Mouse (Mus musculus) urinary bladder, postnatal 25 days (tissue): ENCODE measurements around the gene Ube2c.

ENCODE experiments used
- DNase-seq: peaks from one replicate; pipeline ENCODE4 v3.0.0; 2022; ENCODE audit warnings: low spot score

Ube2c gene

GRCm38 (mm10) chr2:164769258-164770037 is at the start of gene Ube2c:
Gene Ube2c (plus strand): TSS chr2:164769898.
- peak; percentile 92 for DNase-seq

- no peak for DNase-seq
Observed at GRCm38 (mm10) chr2:164723276-164723675, 46.4 kb upstream of the Ube2c start.

- DNase-seq = peak; percentile 67
Observed at GRCm38 (mm10) chr2:164725895-164726619, 43.6 kb upstream of the Ube2c start.

- DNase-seq = no peak
Observed at GRCm38 (mm10) chr2:164731719-164732118, 38.0 kb upstream of the Ube2c start.

- DNase-seq = no peak
Observed at GRCm38 (mm10) chr2:164733259-164733658, 36.4 kb upstream of the Ube2c start.

GRCm38 (mm10) chr2:164734839-164735238 is 34.9 kb upstream of the Ube2c start:
- DNase-seq = no peak

- no peak for DNase-seq
Observed at GRCm38 (mm10) chr2:164735446-164735845, 34.3 kb upstream of the Ube2c start.

GRCm38 (mm10) chr2:164737377-164738090 is 32.2 kb upstream of the Ube2c start:
- DNase-seq = no peak

GRCm38 (mm10) chr2:164739876-164740275 is 29.8 kb upstream of the Ube2c start:
- no peak for DNase-seq

GRCm38 (mm10) chr2:164744987-164745386 is 24.7 kb upstream of the Ube2c start:
- no peak for DNase-seq

GRCm38 (mm10) chr2:164745843-164746479 is 23.7 kb upstream of the Ube2c start, which contains the start of the genes Wfdc3 and Dnttip1:
Gene Wfdc3 (minus strand): TSS chr2:164745931.
Gene Dnttip1 (plus strand): TSS chr2:164745983.
- DNase-seq = peak; percentile 96

GRCm38 (mm10) chr2:164746693-164747092 is 23.0 kb upstream of the Ube2c start:
- DNase-seq = no peak

- no peak for DNase-seq
Observed at GRCm38 (mm10) chr2:164748191-164748590, 21.5 kb upstream of the Ube2c start.

- no peak for DNase-seq
Observed at GRCm38 (mm10) chr2:164748991-164749390, 20.7 kb upstream of the Ube2c start.

- no peak for DNase-seq
Observed at GRCm38 (mm10) chr2:164752454-164752853, 17.2 kb upstream of the Ube2c start.

GRCm38 (mm10) chr2:164754105-164754504 is 15.6 kb upstream of the Ube2c start:
- DNase-seq = no peak

- DNase-seq = no peak
Observed at GRCm38 (mm10) chr2:164754800-164755199, 14.9 kb upstream of the Ube2c start.

- no peak for DNase-seq
Observed at GRCm38 (mm10) chr2:164757841-164758240, 11.9 kb upstream of the Ube2c start.

- no peak for DNase-seq
Observed at GRCm38 (mm10) chr2:164758692-164759091, 11.0 kb upstream of the Ube2c start.

GRCm38 (mm10) chr2:164760059-164760833 is 9.5 kb upstream of the Ube2c start:
- DNase-seq = no peak

GRCm38 (mm10) chr2:164761502-164761901 is 8.2 kb upstream of the Ube2c start:
- no peak for DNase-seq
